Mouse (Mus musculus): ENCODE data around the gene Hsd17b12.

GRCm38 (mm10) chr2:94062791-94063190, 95.0 kb downstream of the Hsd17b12 start:
- TF ChIP-seq EP300 (optimal IDR thresholded peaks at IDR 0.05) (no peak), CTCF (IDR thresholded peaks at IDR 0.05; ENCODE audit: low read depth) (no peak)
